Mouse (Mus musculus): ENCODE results near the gene Fut2.

The Fut2 gene

GRCm38 (mm10) chr7:45598960-45599879 is 67.0 kb downstream of the Fut2 start:
- no peak for DNase-seq (ENCODE audit: low read depth)

Data from fibroblast of lung, adult 2 months (primary cell).